Mouse (Mus musculus) heart, embryonic 10.5 days (tissue): ENCODE measurements at regions not wholly inside any gene's neighbourhood (a gene's known extent, or its start where the extent isn't known, plus 50 kb on each side); places are given as distances from the start of the nearest gene placed in this dataset.
A peak's percentile ranks its signal among the peaks of the same experiment; 100 is the strongest.

Experiments
- DNase-seq: peaks from one replicate; pipeline ENCODE4 v3.0.0-alpha.2; 2017; ENCODE audit warnings: low spot score
- H3K27ac ChIP-seq: fragments of 300-500 bp; sonication (generic); 2 replicates; pipeline ENCODE4 v1.5.1; 2016; ENCODE audit warnings: mild to moderate bottlenecking
- H3K27me3 ChIP-seq: fragments of 300-500 bp; sonication (generic); 2 replicates; pipeline ENCODE4 v1.6.1; 2016; ENCODE audit warnings: mild to moderate bottlenecking; ENCODE audit not compliant: poor library complexity, insufficient read depth, severe bottlenecking
- H3K36me3 ChIP-seq: fragments of 300-500 bp; sonication (generic); 2 replicates; pipeline ENCODE4 v1.6.1; 2016; ENCODE audit warnings: mild to moderate bottlenecking, moderate library complexity
- H3K4me1 ChIP-seq: fragments of 300-500 bp; sonication (generic); 2 replicates; pipeline ENCODE4 v1.6.1; 2016; ENCODE audit warnings: mild to moderate bottlenecking
- H3K4me3 ChIP-seq: fragments of 300-500 bp; sonication (generic); 2 replicates; pipeline ENCODE4 v1.5.1; 2016; ENCODE audit warnings: mild to moderate bottlenecking, moderate library complexity
- H3K9me3 ChIP-seq: fragments of 300-500 bp; sonication (generic); 2 replicates; pipeline ENCODE4 v1.6.1; 2016; ENCODE audit warnings: mild to moderate bottlenecking, moderate library complexity
- WGBS: fragments of 180-500 bp; shearing (Covaris S2); methylation state at CpG from one replicate; pipeline ENCODE4 v1.1.7; 2016; 5-methylcytosine and 5-hydroxymethylcytosine counted together

- no peaks in the 10 kb centered on the region for H3K36me3 ChIP-seq
- no peak for DNase-seq
- no peaks in the 10 kb centered on the region for H3K27me3 ChIP-seq
- 35% methylated on average over 4 of the region's 4 CpGs for WGBS
- H3K27ac ChIP-seq, result no peak overlapping the region
- H3K4me1 ChIP-seq, result no peaks in the 10 kb centered on the region
- H3K4me3 ChIP-seq, result no peak overlapping the region
- no peaks in the 10 kb centered on the region for H3K9me3 ChIP-seq
Measured at GRCm38 (mm10) chr6:7120136-7120535, 164.3 kb downstream of the Sdhaf3 start.

GRCm38 (mm10) chr6:7133042-7133441 is 177.2 kb downstream of the Sdhaf3 start:
- DNase-seq, result no peak
- WGBS, result 94% methylated on average over 10 of the region's 11 CpGs
- H3K4me1 ChIP-seq, result no peaks in the 10 kb centered on the region

GRCm38 (mm10) chr6:7134062-7134461 is 178.3 kb downstream of the Sdhaf3 start:
- Histone ChIP-seq H3K27ac (no peak overlapping the region), H3K4me3 (no peak overlapping the region), H3K36me3 (no peaks in the 10 kb centered on the region), H3K4me1 (no peaks in the 10 kb centered on the region), H3K27me3 (no peaks in the 10 kb centered on the region), H3K9me3 (no peaks in the 10 kb centered on the region)
- 89% methylated on average over 4 of the region's 4 CpGs for WGBS
- no peak for DNase-seq

More at GRCm38 (mm10) chr6:7133042-7133441, 177.2 kb downstream of the Sdhaf3 start:
- Histone ChIP-seq H3K4me3 (no peak overlapping the region), H3K27ac (no peak overlapping the region), H3K36me3 (no peaks in the 10 kb centered on the region), H3K9me3 (no peaks in the 10 kb centered on the region), H3K27me3 (no peaks in the 10 kb centered on the region)

- DNase-seq, result no peak
- no peaks in the 10 kb centered on the region for H3K36me3 ChIP-seq
- H3K27ac ChIP-seq, result no peak overlapping the region
- H3K27me3 ChIP-seq, result no peaks in the 10 kb centered on the region
- 88% methylated on average over 1 of the region's 1 CpGs for WGBS
- no peak overlapping the region for H3K4me3 ChIP-seq
- no peaks in the 10 kb centered on the region for H3K4me1 ChIP-seq
- H3K9me3 ChIP-seq, result no peaks in the 10 kb centered on the region
Measured at GRCm38 (mm10) chr6:7134888-7135287, 179.1 kb downstream of the Sdhaf3 start.

- no peak overlapping the region for H3K4me3 ChIP-seq
- no peak for DNase-seq
- 78% methylated on average over 2 of the region's 2 CpGs for WGBS
- no peaks in the 10 kb centered on the region for H3K9me3 ChIP-seq
- H3K4me1 ChIP-seq, result no peaks in the 10 kb centered on the region
- H3K36me3 ChIP-seq, result no peaks in the 10 kb centered on the region
- H3K27me3 ChIP-seq, result no peaks in the 10 kb centered on the region
- no peak overlapping the region for H3K27ac ChIP-seq
Measured at GRCm38 (mm10) chr6:7181711-7182110, 225.9 kb downstream of the Sdhaf3 start.

- WGBS, result 55% methylated on average over 8 of the region's 8 CpGs
- Histone ChIP-seq H3K36me3 (no peaks in the 10 kb centered on the region), H3K27ac (no peak overlapping the region), H3K4me3 (no peak overlapping the region), H3K27me3 (no peaks in the 10 kb centered on the region), H3K4me1 (no peaks in the 10 kb centered on the region), H3K9me3 (no peaks in the 10 kb centered on the region)
- DNase-seq, result no peak
Measured at GRCm38 (mm10) chr6:7199046-7199599, 243.3 kb downstream of the Sdhaf3 start.

GRCm38 (mm10) chr6:7215880-7216279 is 260.1 kb downstream of the Sdhaf3 start:
- no peaks in the 10 kb centered on the region for H3K27me3 ChIP-seq
- no peaks in the 10 kb centered on the region for H3K9me3 ChIP-seq
- H3K27ac ChIP-seq, result no peak overlapping the region
- H3K4me3 ChIP-seq, result no peak overlapping the region
- no peaks in the 10 kb centered on the region for H3K36me3 ChIP-seq
- WGBS, result 54% methylated on average over 4 of the region's 4 CpGs
- peak; percentile 75 for DNase-seq
- no peaks in the 10 kb centered on the region for H3K4me1 ChIP-seq

- H3K9me3 ChIP-seq, result no peaks in the 10 kb centered on the region
- no peak for DNase-seq
- no peaks in the 10 kb centered on the region for H3K27me3 ChIP-seq
- WGBS, result 74% methylated on average over 7 of the region's 7 CpGs
- H3K27ac ChIP-seq, result no peak overlapping the region
- no peaks in the 10 kb centered on the region for H3K36me3 ChIP-seq
- no peak overlapping the region for H3K4me3 ChIP-seq
- no peaks in the 10 kb centered on the region for H3K4me1 ChIP-seq
Measured at GRCm38 (mm10) chr6:7252286-7252685, 296.5 kb downstream of the Sdhaf3 start.

- Histone ChIP-seq H3K4me3 (no peak overlapping the region), H3K36me3 (no peaks in the 10 kb centered on the region), H3K27ac (no peak overlapping the region), H3K9me3 (no peaks in the 10 kb centered on the region), H3K27me3 (no peaks in the 10 kb centered on the region), H3K4me1 (no peaks in the 10 kb centered on the region)
- DNase-seq, result no peak
- 49% methylated on average over 4 of the region's 4 CpGs for WGBS
Measured at GRCm38 (mm10) chr6:7277431-7277830, 277.2 kb upstream of the Tac1 start.

- 86% methylated on average over 1 of the region's 1 CpGs for WGBS
- DNase-seq, result no peak
- Histone ChIP-seq H3K27me3 (no peaks in the 10 kb centered on the region), H3K9me3 (no peaks in the 10 kb centered on the region), H3K36me3 (no peaks in the 10 kb centered on the region), H3K27ac (no peak overlapping the region), H3K4me1 (no peaks in the 10 kb centered on the region), H3K4me3 (no peak overlapping the region)
Measured at GRCm38 (mm10) chr6:7306956-7307355, 247.7 kb upstream of the Tac1 start.

- no peaks in the 10 kb centered on the region for H3K4me1 ChIP-seq
- no peak overlapping the region for H3K27ac ChIP-seq
- no peaks in the 10 kb centered on the region for H3K36me3 ChIP-seq
- no peak overlapping the region for H3K4me3 ChIP-seq
- no peak for DNase-seq
- no peaks in the 10 kb centered on the region for H3K9me3 ChIP-seq
- no peaks in the 10 kb centered on the region for H3K27me3 ChIP-seq
- WGBS, result 84% methylated on average over 3 of the region's 3 CpGs
Measured at GRCm38 (mm10) chr6:7313496-7313895, 241.2 kb upstream of the Tac1 start.

GRCm38 (mm10) chr6:7326974-7327373 is 227.7 kb upstream of the Tac1 start:
- no peaks in the 10 kb centered on the region for H3K27me3 ChIP-seq
- H3K4me3 ChIP-seq, result no peak overlapping the region
- 54% methylated on average over 4 of the region's 4 CpGs for WGBS
- H3K4me1 ChIP-seq, result no peaks in the 10 kb centered on the region
- H3K9me3 ChIP-seq, result no peaks in the 10 kb centered on the region
- no peak overlapping the region for H3K27ac ChIP-seq
- DNase-seq, result no peak
- no peaks in the 10 kb centered on the region for H3K36me3 ChIP-seq

GRCm38 (mm10) chr6:7356634-7357033 is 198.0 kb upstream of the Tac1 start:
- no peaks in the 10 kb centered on the region for H3K36me3 ChIP-seq
- no peaks in the 10 kb centered on the region for H3K9me3 ChIP-seq
- H3K27ac ChIP-seq, result no peak overlapping the region
- no peaks in the 10 kb centered on the region for H3K27me3 ChIP-seq
- no peak overlapping the region for H3K4me3 ChIP-seq
- no peaks in the 10 kb centered on the region for H3K4me1 ChIP-seq
- 69% methylated on average over 2 of the region's 2 CpGs for WGBS
- no peak for DNase-seq

- Histone ChIP-seq H3K4me3 (no peak overlapping the region), H3K4me1 (no peaks in the 10 kb centered on the region), H3K27me3 (no peaks in the 10 kb centered on the region), H3K36me3 (no peaks in the 10 kb centered on the region), H3K9me3 (no peaks in the 10 kb centered on the region), H3K27ac (no peak overlapping the region)
- no peak for DNase-seq
- WGBS, result 76% methylated on average over 1 of the region's 1 CpGs
Measured at GRCm38 (mm10) chr6:7367166-7367565, 187.5 kb upstream of the Tac1 start.
